In the genomic region with DNA sequence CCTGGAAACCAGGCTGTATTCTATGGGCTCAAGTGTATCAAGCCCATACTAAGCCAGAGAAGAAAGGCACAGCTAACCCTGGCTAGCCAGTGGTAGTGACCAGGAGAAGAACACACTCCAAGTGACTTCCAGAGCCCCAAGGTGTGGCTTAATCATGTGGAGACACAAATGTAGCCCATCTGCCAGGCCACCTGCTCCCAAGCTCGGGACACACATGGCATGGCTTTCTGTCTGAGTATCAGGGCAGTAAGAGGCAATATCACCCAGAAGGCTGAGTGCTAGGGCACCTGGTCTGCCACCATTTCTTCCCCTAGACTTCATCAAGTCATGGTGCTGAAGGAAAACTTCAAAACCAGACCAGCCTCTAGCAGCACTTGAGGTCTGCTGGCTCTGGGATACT, we compare ENCODE assay signal across 29 mouse cellular contexts. TPM values are rescaled to one million over a fixed set of nuclear protein-coding genes. Genes with fewer than 3 reads are reported as not detected.
DNase-seq lines count a peak whose midpoint lies in the region; ATAC-seq and TF ChIP-seq lines count a peak whose summit lies in the region.
"Had no signal": no experiment of that assay in that cellular context is flagged by ENCODE, and none has a peak within 500 bp of the region (broad histone marks: within the 10 kb centered on the region; RNA-seq: fewer than 3 reads in every experiment).

No protein-coding gene starts in this region.

- DNase-seq in heart, adult 11 months = peak; percentile 87
- no peak for DNase-seq in layer of hippocampus, adult 2 months (ENCODE audit: low spot score in 2 of 2)
- DNase-seq in layer of hippocampus, postnatal 36 days = no peak
- peak; percentile 55 for DNase-seq in cerebellum, adult 9-10 months
- DNase-seq in cerebellum, postnatal 36 days = peak; percentile 66 to 67
- DNase-seq in forebrain, postnatal 0 days = no peak
- no peak for DNase-seq in embryonic facial prominence, embryonic 10.5 days (ENCODE audit: low spot score)
- DNase-seq: adrenal gland, postnatal 14 days; gastrocnemius, postnatal 25 days; heart, postnatal 36 days; kidney, adult 18-20 months; kidney, postnatal 4 days; lung, postnatal 36 days; right cerebral cortex, adult 18-20 months; spleen, adult 18-20 months; thymus, postnatal 25 days had no signal

- H3K4me1 ChIP-seq in heart, embryonic 12.5 days (replicated peaks) = peaks cover 35% of the 10 kb centered on the region
- H3K4me1 ChIP-seq in forebrain, postnatal 0 days (ENCODE audit: insufficient read depth) = no peaks in the 10 kb centered on the region
- peaks cover 16% of the 10 kb centered on the region for H3K4me1 ChIP-seq in embryonic facial prominence, embryonic 10.5 days
- H3K4me1 ChIP-seq: embryonic facial prominence, embryonic 12.5 days; hindbrain, embryonic 15.5 days; lung, embryonic 15.5 days; neural tube, embryonic 12.5 days had no signal

- H3K9ac ChIP-seq in heart, embryonic 12.5 days = no peak overlapping the region
- no peak overlapping the region for H3K9ac ChIP-seq in forebrain, postnatal 0 days
- H3K9ac ChIP-seq: embryonic facial prominence, embryonic 12.5 days; heart, embryonic 15.5 days; hindbrain, embryonic 15.5 days; limb, embryonic 13.5 days; lung, embryonic 15.5 days; neural tube, embryonic 12.5 days had no signal

- no peaks in the 10 kb centered on the region for H3K27me3 ChIP-seq in heart, embryonic 12.5 days (replicated peaks)
- no peaks in the 10 kb centered on the region for H3K27me3 ChIP-seq in forebrain, postnatal 0 days (ENCODE audit: insufficient read depth, low read length)
- no peaks in the 10 kb centered on the region for H3K27me3 ChIP-seq in embryonic facial prominence, embryonic 10.5 days (replicated peaks; ENCODE audit: low read depth, poor library complexity, severe bottlenecking)
- H3K27me3 ChIP-seq: embryonic facial prominence, embryonic 12.5 days; heart, embryonic 15.5 days; hindbrain, embryonic 15.5 days; limb, embryonic 13.5 days; lung, embryonic 15.5 days; neural tube, embryonic 12.5 days; Patski had no signal

- no peak overlapping the region for H3K4me2 ChIP-seq in heart, embryonic 12.5 days
- no peak overlapping the region for H3K4me2 ChIP-seq in forebrain, postnatal 0 days (ENCODE audit: low read depth)
- H3K4me2 ChIP-seq: embryonic facial prominence, embryonic 12.5 days; heart, embryonic 15.5 days; hindbrain, embryonic 15.5 days; limb, embryonic 13.5 days; liver, embryonic 11.5 days; lung, embryonic 15.5 days; midbrain, embryonic 11.5 days; neural tube, embryonic 12.5 days had no signal

- WGBS in heart, embryonic 12.5 days = 78% methylated on average over 1 of the region's 1 CpGs
- 79% methylated on average over 1 of the region's 1 CpGs for WGBS in forebrain, postnatal 0 days
- WGBS in embryonic facial prominence, embryonic 10.5 days = 83% methylated on average over 1 of the region's 1 CpGs

- H3K9me3 ChIP-seq in heart, embryonic 12.5 days (replicated peaks) = no peaks in the 10 kb centered on the region
- no peaks in the 10 kb centered on the region for H3K9me3 ChIP-seq in forebrain, postnatal 0 days (ENCODE audit: low read length)
- no peaks in the 10 kb centered on the region for H3K9me3 ChIP-seq in embryonic facial prominence, embryonic 10.5 days
- H3K9me3 ChIP-seq: embryonic facial prominence, embryonic 12.5 days; heart, embryonic 15.5 days; hindbrain, embryonic 15.5 days; limb, embryonic 13.5 days; lung, embryonic 15.5 days; neural tube, embryonic 12.5 days had no signal

- no peak for ATAC-seq in heart, embryonic 12.5 days (ENCODE audit: insufficient number of reproducible peaks, low FRiP score)
- no peak for ATAC-seq in forebrain, postnatal 0 days
- ATAC-seq: forebrain, embryonic 14.5 days; Patski had no signal

- H3K27ac ChIP-seq in heart, embryonic 12.5 days (ENCODE audit: poor library complexity, severe bottlenecking) = no peak overlapping the region
- H3K27ac ChIP-seq in layer of hippocampus, adult 2 months = 0 out of 2 replicates have a peak overlapping the region, but pooled peaks have one; percentile 46
- H3K27ac ChIP-seq in forebrain, postnatal 0 days (ENCODE audit: low read depth, low read length) = no peak overlapping the region
- H3K27ac ChIP-seq in embryonic facial prominence, embryonic 10.5 days (replicated peaks) = no peak overlapping the region
- H3K27ac ChIP-seq: embryonic facial prominence, embryonic 12.5 days; heart, embryonic 15.5 days; hindbrain, embryonic 15.5 days; limb, embryonic 13.5 days; lung, embryonic 15.5 days; neural tube, embryonic 12.5 days had no signal

- TF ChIP-seq CTCF in layer of hippocampus, adult 2 months (conservative IDR thresholded peaks at IDR 0.05) = no peak
- TF ChIP-seq CTCF in forebrain, postnatal 0 days (IDR thresholded peaks at IDR 0.05; ENCODE audit: low read depth) = no peak

- H3K36me3 ChIP-seq in heart, embryonic 12.5 days = peaks cover 14% of the 10 kb centered on the region
- H3K36me3 ChIP-seq in forebrain, postnatal 0 days (ENCODE audit: insufficient read depth) = peaks cover 15% of the 10 kb centered on the region
- H3K36me3 ChIP-seq in embryonic facial prominence, embryonic 10.5 days (replicated peaks) = no peaks in the 10 kb centered on the region
- H3K36me3 ChIP-seq: embryonic facial prominence, embryonic 12.5 days; limb, embryonic 13.5 days; lung, embryonic 15.5 days had no signal

- H3K4me3 ChIP-seq in heart, embryonic 12.5 days = no peak overlapping the region
- no peak overlapping the region for H3K4me3 ChIP-seq in layer of hippocampus, adult 2 months
- no peak overlapping the region for H3K4me3 ChIP-seq in forebrain, postnatal 0 days (ENCODE audit: low read depth, low read length)
- no peak overlapping the region for H3K4me3 ChIP-seq in embryonic facial prominence, embryonic 10.5 days
- H3K4me3 ChIP-seq: embryonic facial prominence, embryonic 12.5 days; heart, embryonic 15.5 days; hindbrain, embryonic 15.5 days; limb, embryonic 13.5 days; lung, embryonic 15.5 days; myocyte; neural tube, embryonic 12.5 days had no signal

RNA-seq across cellular contexts. Expression of gene Pdlim1, which starts 22.6 kb away (rescaled TPM):
- 311 and 316 TPM in 2 replicates for polyA plus RNA-seq in heart, embryonic 12.5 days (2016; fragmentation: Nextera tagmentation; extraction: Ambion mirVana)
- total RNA-seq in layer of hippocampus, adult 2 months (2021) = 10 to 100 TPM; 10.9 to 13.2 TPM
- 10 to 100 TPM in 1 of 2 experiments, 1 to 10 TPM in 1; 10.0 to 12.1 TPM for total RNA-seq in layer of hippocampus, postnatal 36 days (2021)
- 1.4 and 2.8 TPM in 2 replicates for total RNA-seq in forebrain, postnatal 0 days (2014; rRNA removed)
- polyA plus RNA-seq in forebrain, postnatal 0 days (2015; fragmentation: Nextera tagmentation; extraction: Ambion mirVana) = 6.6 and 7.0 TPM in 2 replicates
- 122 and 133 TPM in 2 replicates for polyA plus RNA-seq in embryonic facial prominence, embryonic 10.5 days (2016; fragmentation: Nextera tagmentation; extraction: Ambion mirVana)
- total RNA-seq: MEL had no signal

Comparison
In these comparisons a context has a peak if more than half of its experiments do, and no peak if none do; other contexts are left out.
1. DNase-seq: peak in heart, adult 11 months (single experiment), cerebellum, adult 9-10 months (single experiment) and cerebellum, postnatal 36 days (2 of 2); none in layer of hippocampus, adult 2 months (0 of 2), layer of hippocampus, postnatal 36 days (0 of 2), forebrain, postnatal 0 days (single experiment) and embryonic facial prominence, embryonic 10.5 days (single experiment).